Mouse (Mus musculus): ENCODE measurements around the gene Plekha1.

DNA sequence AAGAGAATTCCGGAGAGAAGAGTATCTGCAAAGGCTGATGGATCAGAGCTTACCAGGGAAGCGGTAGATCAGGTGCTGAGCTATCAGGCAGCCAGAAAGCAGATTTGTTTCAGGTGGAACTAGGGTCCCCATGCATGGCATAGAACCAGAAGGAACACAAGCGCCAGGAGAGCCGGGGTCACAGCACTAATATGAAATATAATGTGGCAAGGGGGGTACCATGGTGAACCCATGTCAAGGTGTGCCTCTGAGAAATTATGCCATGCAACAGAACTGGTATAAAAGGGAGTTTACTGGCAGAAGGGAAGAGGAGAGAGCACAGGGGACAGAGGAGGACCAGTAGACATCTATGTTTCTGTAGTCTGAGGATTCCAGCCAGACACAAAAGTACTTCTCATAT, 69.1 kb downstream of the Plekha1 start:
- TF ChIP-seq USF1 (IDR thresholded peaks at IDR 0.05; ENCODE audit: low read depth, low read length) (no peak), ZC3H11A (IDR thresholded peaks at IDR 0.05; ENCODE audit: low read depth, low read length) (no peak), CTCF (IDR thresholded peaks at IDR 0.05 in 2 of 3, conservative IDR thresholded peaks at IDR 0.05 in 1 of 3; ENCODE audit: control insufficient read depth in 1 of 3, insufficient read depth in 1 of 3, low read depth in 2 of 3, low read length in 3 of 3, poor library complexity in 1 of 3, severe bottlenecking in 1 of 3) (no peak), MAZ (IDR thresholded peaks at IDR 0.05; ENCODE audit: low read depth, low read length) (no peak), POLR2A (IDR thresholded peaks at IDR 0.05; ENCODE audit: control insufficient read depth in 1 of 2, insufficient read depth in 1 of 2, low read depth in 1 of 2, low read length in 2 of 2, poor library complexity in 1 of 2) (no peak), GABPA (IDR thresholded peaks at IDR 0.05; ENCODE audit: low read depth, low read length) (no peak), MAX (IDR thresholded peaks at IDR 0.05; ENCODE audit: low read length) (no peak), POLR2AphosphoS2 (IDR thresholded peaks at IDR 0.05; ENCODE audit: low read length) (no peak), MYC (IDR thresholded peaks at IDR 0.05; ENCODE audit: low read depth, low read length) (no peak), EP300 (IDR thresholded peaks at IDR 0.05; ENCODE audit: low read depth in 1 of 2, low read length in 2 of 2) (no peak), SIN3A (IDR thresholded peaks at IDR 0.05; ENCODE audit: low read length) (no peak), RAD21 (IDR thresholded peaks at IDR 0.05; ENCODE audit: low read depth, low read length) (no peak), MEF2A (IDR thresholded peaks at IDR 0.05; ENCODE audit: extremely low read depth, insufficient replicate concordance, low read depth, low read length, poor library complexity, severe bottlenecking) (no peak)

Data from MEL (cell line).